ENCODE assay signal across 1 mouse cellular context in genomic region chr8:123412560-123413170, GRCm38 (mm10).
TF ChIP-seq lines count a peak whose summit lies in the region.

No protein-coding gene starts in this region.

TF ChIP-seq in MEL, 35 proteins besides CTCF, POLR2A, EP300 and RAD21 (continued from another document):
- TF ChIP-seq MXI1 (IDR thresholded peaks at IDR 0.05; ENCODE audit: low read depth, low read length) (peak; percentile 36; the same call in 1 of the 2 replicates), POLR2AphosphoS2 (IDR thresholded peaks at IDR 0.05; ENCODE audit: low read length) (no peak), HCFC1 (IDR thresholded peaks at IDR 0.05; ENCODE audit: low read depth, low read length) (no peak), MYB (IDR thresholded peaks at IDR 0.05; ENCODE audit: low read depth, low read length) (no peak), NRF1 (IDR thresholded peaks at IDR 0.05; ENCODE audit: insufficient read depth, low read depth, low read length, poor library complexity, severe bottlenecking) (no peak), TCF12 (IDR thresholded peaks at IDR 0.05; ENCODE audit: low read depth, low read length) (no peak), ZMIZ1 (IDR thresholded peaks at IDR 0.05; ENCODE audit: low read depth, low read length) (no peak), MEF2A (IDR thresholded peaks at IDR 0.05; ENCODE audit: extremely low read depth, insufficient replicate concordance, low read depth, low read length, poor library complexity, severe bottlenecking) (no peak), CHD2 (IDR thresholded peaks at IDR 0.05; ENCODE audit: low read length) (no peak), SIN3A (IDR thresholded peaks at IDR 0.05; ENCODE audit: low read length) (peak; percentile 77), GABPA (IDR thresholded peaks at IDR 0.05; ENCODE audit: low read depth, low read length) (no peak), KAT2A (conservative IDR thresholded peaks at IDR 0.05; ENCODE audit: low read depth, low read length) (no peak), ETS1 (IDR thresholded peaks at IDR 0.05; ENCODE audit: low read depth, low read length) (no peak), MYC (IDR thresholded peaks at IDR 0.05; ENCODE audit: low read depth, low read length) (no peak)
TF ChIP-seq in MEL: peak in this region for 6.
